Mouse (Mus musculus) MEL (cell line): ENCODE data around the gene Rhbdl3. TPM values are rescaled to one million over a fixed set of nuclear protein-coding genes. Genes with fewer than 3 reads are reported as not detected.
A peak's percentile ranks its signal among the peaks of the same experiment; 100 is the strongest.

Experiments used
- DNase-seq: peaks from one replicate; pipeline ENCODE4 v3.0.0; 2011; ENCODE audit warnings: low read depth, low spot score
- H3K27ac ChIP-seq: 2 replicates; pipeline ENCODE4 v1.5.1; 2012; ENCODE audit warnings: low read depth, mild to moderate bottlenecking, control low read depth, low read length, moderate library complexity; ENCODE audit not compliant: control insufficient read depth
- H3K27me3 ChIP-seq, 2 experiments: fragments of 150-350 bp in 1 of 2; sonication (generic) in 1 of 2; 2 replicates each; pipeline ENCODE4 v1.6.1; 2012; ENCODE audit warnings: low read length in 2 of 2, mild to moderate bottlenecking in 2 of 2, improper control_type of control experiment in 1 of 2, moderate library complexity in 1 of 2; ENCODE audit not compliant: insufficient read depth in 2 of 2, control insufficient read depth in 1 of 2
- H3K36me3 ChIP-seq, 2 experiments: 2 replicates each; pipeline ENCODE4 v1.6.1; 2012 to 2014; ENCODE audit warnings: low read length in 2 of 2, improper control_type of control experiment in 1 of 2, inconsistent platforms in 1 of 2, mild to moderate bottlenecking in 1 of 2; ENCODE audit not compliant: insufficient read depth in 2 of 2, control insufficient read depth in 1 of 2
- H3K4me1 ChIP-seq, 2 experiments: fragments of 150-350 bp in 1 of 2; sonication (generic) in 1 of 2; 2 replicates each; pipeline ENCODE4 v1.6.1; 2012; ENCODE audit warnings: low read length in 2 of 2, improper control_type of control experiment in 1 of 2, mild to moderate bottlenecking in 1 of 2; ENCODE audit not compliant: insufficient read depth in 2 of 2, control insufficient read depth in 1 of 2
- H3K4me3 ChIP-seq, 2 experiments: fragments of 150-350 bp in 1 of 2; sonication (generic) in 1 of 2; 2 replicates each; pipeline ENCODE4 v1.5.1; 2012; ENCODE audit warnings: low read depth in 2 of 2, low read length in 2 of 2, mild to moderate bottlenecking in 2 of 2, moderate library complexity in 2 of 2, control low read depth in 1 of 2, improper control_type of control experiment in 1 of 2; ENCODE audit not compliant: control insufficient read depth in 1 of 2, insufficient read depth in 1 of 2
- H3K79me2 ChIP-seq: 2 replicates; pipeline ENCODE4 v1.6.1; 2012; ENCODE audit warnings: mild to moderate bottlenecking, low read length, moderate library complexity; ENCODE audit not compliant: control insufficient read depth, poor library complexity, insufficient read depth
- H3K9ac ChIP-seq: 2 replicates; pipeline ENCODE4 v1.6.1; 2012; ENCODE audit warnings: low read depth, mild to moderate bottlenecking, control low read depth, low read length, moderate library complexity; ENCODE audit not compliant: control insufficient read depth, poor library complexity, severe bottlenecking
- H3K9me3 ChIP-seq: fragments of 150-350 bp; sonication (generic); replicated peaks from 2 replicates; pipeline ENCODE4 v1.6.1; 2012; ENCODE audit warnings: mild to moderate bottlenecking, low read length, improper control_type of control experiment, moderate library complexity; ENCODE audit not compliant: insufficient read depth
- BHLHE40 ChIP-seq: IDR thresholded peaks from 2 replicates; pipeline ENCODE4 v1.6.1; 2012; ENCODE audit warnings: low read depth, mild to moderate bottlenecking, inconsistent platforms, low read length, improper control_type of control experiment, borderline replicate concordance
- CHD1 ChIP-seq: IDR thresholded peaks from 2 replicates; pipeline ENCODE4 v1.6.1; 2012; ENCODE audit warnings: low read depth, mild to moderate bottlenecking, inconsistent platforms, low read length, improper control_type of control experiment
- E2F4 ChIP-seq: IDR thresholded peaks from 2 replicates; pipeline ENCODE4 v1.6.1; 2011; ENCODE audit warnings: low read depth, low read length, improper control_type of control experiment, borderline replicate concordance
- ELF1 ChIP-seq: IDR thresholded peaks from 2 replicates; pipeline ENCODE4 v1.6.1; 2014; ENCODE audit warnings: low read depth, mild to moderate bottlenecking, inconsistent platforms, low read length, improper control_type of control experiment, moderate library complexity
- EP300 ChIP-seq, 2 experiments: IDR thresholded peaks; 2 replicates each; pipeline ENCODE4 v1.6.1; 2011; ENCODE audit warnings: improper control_type of control experiment in 2 of 2, low read length in 2 of 2, low read depth in 1 of 2, mild to moderate bottlenecking in 1 of 2
- ETS1 ChIP-seq: IDR thresholded peaks from 2 replicates; pipeline ENCODE4 v1.6.1; 2012; ENCODE audit warnings: low read depth, mild to moderate bottlenecking, inconsistent platforms, low read length, improper control_type of control experiment, moderate library complexity
- GATA1 ChIP-seq: IDR thresholded peaks from 2 replicates; pipeline ENCODE4 v1.6.1; 2011; ENCODE audit warnings: low read depth, low read length, improper control_type of control experiment
- HCFC1 ChIP-seq: IDR thresholded peaks from 2 replicates; pipeline ENCODE4 v1.6.1; 2012; ENCODE audit warnings: low read depth, mild to moderate bottlenecking, inconsistent platforms, low read length, improper control_type of control experiment, moderate library complexity
- KAT2A ChIP-seq: conservative IDR thresholded peaks from 2 replicates; pipeline ENCODE4 v1.6.1; 2012; ENCODE audit warnings: low read depth, low read length, improper control_type of control experiment, inconsistent platforms
- MAX ChIP-seq: IDR thresholded peaks from 2 replicates; pipeline ENCODE4 v1.6.1; 2011; ENCODE audit warnings: low read length, improper control_type of control experiment
- MYB ChIP-seq: IDR thresholded peaks from 2 replicates; pipeline ENCODE4 v1.6.1; 2011; ENCODE audit warnings: mild to moderate bottlenecking, low read depth, low read length, improper control_type of control experiment
- MYC ChIP-seq: IDR thresholded peaks from 2 replicates; pipeline ENCODE4 v1.6.1; 2011; ENCODE audit warnings: low read depth, mild to moderate bottlenecking, low read length, improper control_type of control experiment, moderate library complexity
- NELFE ChIP-seq: IDR thresholded peaks from 2 replicates; pipeline ENCODE4 v1.6.1; 2011; ENCODE audit warnings: low read depth, low read length, improper control_type of control experiment
- NRF1 ChIP-seq: IDR thresholded peaks from 2 replicates; pipeline ENCODE4 v1.6.1; 2014; ENCODE audit warnings: low read depth, mild to moderate bottlenecking, inconsistent platforms, low read length, improper control_type of control experiment, moderate library complexity; ENCODE audit not compliant: poor library complexity, insufficient read depth, severe bottlenecking
- POLR2A ChIP-seq, 2 experiments: IDR thresholded peaks; 2 replicates each; pipeline ENCODE4 v1.6.1; 2011 to 2012; ENCODE audit warnings: low read length in 2 of 2, mild to moderate bottlenecking in 2 of 2, control low read depth in 1 of 2, improper control_type of control experiment in 1 of 2, low read depth in 1 of 2, moderate library complexity in 1 of 2; ENCODE audit not compliant: control insufficient read depth in 1 of 2, insufficient read depth in 1 of 2, poor library complexity in 1 of 2
- POLR2AphosphoS2 ChIP-seq: IDR thresholded peaks from 2 replicates; pipeline ENCODE4 v1.6.1; 2011; ENCODE audit warnings: low read length, improper control_type of control experiment
- RCOR1 ChIP-seq: IDR thresholded peaks from 2 replicates; pipeline ENCODE4 v1.6.1; 2012; ENCODE audit warnings: low read depth, mild to moderate bottlenecking, inconsistent platforms, low read length, improper control_type of control experiment
- SIN3A ChIP-seq: IDR thresholded peaks from 2 replicates; pipeline ENCODE4 v1.6.1; 2012; ENCODE audit warnings: low read length, improper control_type of control experiment, inconsistent platforms
- SMC3 ChIP-seq: IDR thresholded peaks from 2 replicates; pipeline ENCODE4 v1.6.1; 2011; ENCODE audit warnings: low read depth, low read length, improper control_type of control experiment
- TBP ChIP-seq: IDR thresholded peaks from 2 replicates; pipeline ENCODE4 v1.8.0; 2011; ENCODE audit warnings: low read depth, low read length, improper control_type of control experiment
- TCF12 ChIP-seq: IDR thresholded peaks from 2 replicates; pipeline ENCODE4 v1.6.1; 2014; ENCODE audit warnings: low read depth, mild to moderate bottlenecking, inconsistent platforms, low read length, improper control_type of control experiment, moderate library complexity
- UBTF ChIP-seq: IDR thresholded peaks from 2 replicates; pipeline ENCODE4 v1.6.1; 2012; ENCODE audit warnings: low read depth, mild to moderate bottlenecking, inconsistent platforms, low read length, improper control_type of control experiment, moderate library complexity, borderline replicate concordance; ENCODE audit not compliant: insufficient read depth
- USF1 ChIP-seq: IDR thresholded peaks from 2 replicates; pipeline ENCODE4 v1.6.1; 2014; ENCODE audit warnings: low read depth, mild to moderate bottlenecking, inconsistent platforms, low read length, improper control_type of control experiment, moderate library complexity
- USF2 ChIP-seq, 2 experiments: IDR thresholded peaks; 2 replicates each; pipeline ENCODE4 v1.6.1; 2011 to 2012; ENCODE audit warnings: improper control_type of control experiment in 2 of 2, low read length in 2 of 2, borderline replicate concordance in 1 of 2, inconsistent platforms in 1 of 2, low read depth in 1 of 2, mild to moderate bottlenecking in 1 of 2; ENCODE audit not compliant: insufficient read depth in 1 of 2
- ZC3H11A ChIP-seq: IDR thresholded peaks from 2 replicates; pipeline ENCODE4 v1.6.1; 2012; ENCODE audit warnings: low read depth, mild to moderate bottlenecking, inconsistent platforms, low read length, improper control_type of control experiment
- ZKSCAN1 ChIP-seq: IDR thresholded peaks from 2 replicates; pipeline ENCODE4 v1.6.1; 2012; ENCODE audit warnings: low read depth, mild to moderate bottlenecking, inconsistent platforms, low read length, improper control_type of control experiment, moderate library complexity
- ZMIZ1 ChIP-seq: IDR thresholded peaks from 2 replicates; pipeline ENCODE4 v1.6.1; 2012; ENCODE audit warnings: low read depth, mild to moderate bottlenecking, inconsistent platforms, low read length, improper control_type of control experiment, moderate library complexity
- polyA plus RNA-seq, 2 experiments: library from polyadenylated mRNA; stranded (reverse) in 1 of 2; unstranded in 1 of 2; fragments of >175 nt in 1 of 2; fragments of >200 nt in 1 of 2; gene quantifications; 2 replicates each; pipeline versions ENCODE4 v1.2.1 to v1.2.4; 2012; ENCODE audit warnings: low replicate concordance in 2 of 2, low read depth in 1 of 2; ENCODE audit not compliant: insufficient read length in 2 of 2, insufficient read depth in 1 of 2, missing spikeins in 1 of 2
- total RNA-seq: library from RNA; depleted of rRNA; stranded (reverse); fragments of 300-350 nt; gene quantifications from 2 replicates; pipeline ENCODE4 v1.2.3, GENCODE M21; 2012

Gene Rhbdl3
- total and polyA plus RNA-seq, 3 experiments: 0.04 to 0.11 TPM; not detected in 1

DNA sequence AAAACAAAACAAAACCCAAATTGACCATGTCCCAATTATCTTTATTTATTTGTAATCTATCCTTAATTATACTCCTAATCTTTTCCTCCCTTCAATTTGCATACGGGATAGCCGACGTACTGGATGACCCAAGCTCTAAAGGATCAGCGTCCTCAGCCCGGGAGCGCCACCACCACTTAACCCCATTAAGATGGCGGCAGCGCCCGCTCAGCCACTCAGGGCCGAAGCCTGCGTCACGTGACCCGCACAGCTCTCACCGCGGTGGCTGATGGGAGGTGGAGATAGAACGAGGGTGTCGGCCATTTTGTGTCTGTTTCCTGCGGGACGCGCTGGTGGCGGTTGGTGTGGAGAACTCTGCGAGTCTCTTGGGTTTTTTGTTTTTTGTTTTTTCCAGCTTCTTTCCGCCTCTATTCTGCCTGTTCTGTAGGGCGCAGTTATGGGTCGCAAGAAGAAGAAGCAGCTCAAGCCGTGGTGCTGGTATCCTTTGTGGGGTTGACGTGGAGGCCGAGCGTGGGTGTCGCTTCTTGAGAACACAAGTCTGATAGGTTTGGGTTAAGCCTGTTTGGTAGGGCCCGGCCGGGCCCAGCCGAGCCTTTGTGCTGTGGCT, 82.4 kb downstream of the Rhbdl3 start, which contains the start of gene Zfp207:
TSS of gene Zfp207 (plus strand) at position 261 of the 607 bp plus-strand sequence.
- peak within 1 kb of the TSS; percentile 88 for H3K9ac ChIP-seq
- peaks cover 32% of the 10 kb centered on the region in 2 experiments for H3K36me3 ChIP-seq
- peak within 1 kb of the TSS; percentile 98 for H3K27ac ChIP-seq
- TF ChIP-seq E2F4 (peak; percentile 68; the same call in 1 of the 2 replicates), ZKSCAN1 (no peak), KAT2A (peak; percentile 62), SMC3 (no peak), HCFC1 (peak; percentile 91), ZC3H11A (0 out of 2 replicates have a peak, but pooled peaks have one; percentile 32), TCF12 (peak; percentile 82), NELFE (peak; percentile 97), SIN3A (peak; percentile 89; the same call in 1 of the 2 replicates), NRF1 (no peak), BHLHE40 (peak; percentile 78), POLR2A (IDR thresholded peaks at IDR 0.05; ENCODE audit: control insufficient read depth in 1 of 2, insufficient read depth in 1 of 2, low read depth in 1 of 2, low read length in 2 of 2, poor library complexity in 1 of 2) (peak; percentile 89 to 97), RCOR1 (no peak), POLR2AphosphoS2 (peak; percentile 92; the same call in 1 of the 2 replicates), UBTF (no peak), ELF1 (0 out of 2 replicates have a peak, but pooled peaks have one; percentile 51), TBP (peak; percentile 95), CHD1 (peak; percentile 94), MAX (peak; percentile 98), USF1 (peak; percentile 100), EP300 (IDR thresholded peaks at IDR 0.05; ENCODE audit: low read depth in 1 of 2, low read length in 2 of 2) (peak in 1 of 2 experiments; percentile 42; a peak in 1 of 4 replicates), GATA1 (0 out of 2 replicates have a peak, but pooled peaks have one; percentile 5), MYC (peak; percentile 78), USF2 (IDR thresholded peaks at IDR 0.05; ENCODE audit: borderline replicate concordance in 1 of 2, insufficient read depth in 1 of 2, low read depth in 1 of 2, low read length in 2 of 2) (peak; percentile 93 to 98), MYB (peak; percentile 50; the same call in 1 of the 2 replicates), ZMIZ1 (peak; percentile 96), ETS1 (no peak)
- peak; percentile 99 for DNase-seq
- H3K4me3 ChIP-seq: peak within 1 kb of the TSS; percentile 75 to 85
- H3K27me3 ChIP-seq: no peaks in the 10 kb centered on the region
- H3K79me2 ChIP-seq: peaks cover 49% of the 10 kb centered on the region
- peaks cover 11 to 15% of the 10 kb centered on the region in 2 experiments for H3K4me1 ChIP-seq
- H3K9me3 ChIP-seq: no peaks in the 10 kb centered on the region
